Mouse (Mus musculus) megakaryocyte, embryonic 14.5 days (primary cell): ENCODE measurements around the gene Col18a1.

Experiments
- FLI1 ChIP-seq: IDR thresholded peaks from 2 replicates; pipeline ENCODE4 v1.6.1; 2012; ENCODE audit warnings: low read length, inconsistent platforms, mixed read lengths
- GATA1 ChIP-seq: IDR thresholded peaks from 3 replicates; pipeline ENCODE4 v1.6.1; 2012; ENCODE audit warnings: mixed read lengths, low read length, inconsistent platforms, borderline replicate concordance

DNA sequence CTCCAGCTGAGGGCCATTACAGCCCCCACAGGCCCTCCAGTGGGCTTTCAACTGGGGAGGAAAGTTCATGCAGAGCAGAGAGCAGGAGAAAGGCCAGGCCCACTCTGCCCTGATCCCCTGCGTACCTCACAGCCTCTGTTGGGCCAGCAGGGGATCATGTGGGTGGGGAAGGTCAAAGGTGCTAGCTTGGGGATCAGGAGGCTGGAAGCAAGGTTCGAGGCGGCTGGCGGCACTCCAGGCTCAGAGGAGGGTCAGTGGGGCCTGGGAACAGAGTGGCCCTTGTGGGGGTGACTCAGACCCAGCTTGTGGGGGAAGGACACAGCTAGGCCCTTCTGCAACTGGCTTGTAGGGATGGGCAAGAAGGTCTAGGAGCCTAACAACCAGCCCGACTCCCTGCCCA lies 42.9 kb upstream of the Col18a1 start:
- no peak for TF ChIP-seq GATA1
- no peak for TF ChIP-seq FLI1
